Mouse (Mus musculus) small intestine, adult 2 months (tissue): ENCODE measurements around the gene Fam114a2. TPM values are rescaled to one million over a fixed set of nuclear protein-coding genes. Genes with fewer than 3 reads are reported as not detected.
A peak's percentile ranks its signal among the peaks of the same experiment; 100 is the strongest.

Experiments used
- H3K27ac ChIP-seq: fragments of 200-500 bp; 2 replicates; pipeline ENCODE4 v1.5.1; 2012; ENCODE audit warnings: low read depth, low read length, control low read depth, inconsistent platforms; ENCODE audit not compliant: insufficient read depth
- H3K27me3 ChIP-seq: fragments of 200-500 bp; 2 replicates; pipeline ENCODE4 v1.6.1; 2012; ENCODE audit warnings: mild to moderate bottlenecking, moderate library complexity, low read length, inconsistent platforms; ENCODE audit not compliant: control insufficient read depth, insufficient read depth
- H3K36me3 ChIP-seq: fragments of 200-500 bp; 2 replicates; pipeline ENCODE4 v1.6.1; 2012; ENCODE audit warnings: mild to moderate bottlenecking, low read length, control low read depth, inconsistent platforms; ENCODE audit not compliant: control insufficient read depth, insufficient read depth
- H3K4me1 ChIP-seq: fragments of 200-500 bp; 2 replicates; pipeline ENCODE4 v1.6.1; 2012; ENCODE audit warnings: low read length, inconsistent platforms, mixed read lengths; ENCODE audit not compliant: control insufficient read depth, insufficient read depth, insufficient read length
- H3K4me3 ChIP-seq: fragments of 200-500 bp; 2 replicates; pipeline ENCODE4 v1.5.1; 2012; ENCODE audit warnings: low read depth, mild to moderate bottlenecking, control low read depth, inconsistent platforms, low read length, moderate library complexity
- CTCF ChIP-seq: fragments of 200-500 bp; IDR thresholded peaks from 2 replicates; pipeline ENCODE4 v1.5.1; 2012; ENCODE audit warnings: low read depth, mild to moderate bottlenecking, control low read depth, inconsistent platforms, low read length, moderate library complexity, mixed read lengths; ENCODE audit not compliant: insufficient replicate concordance, insufficient read length; ENCODE audit errors: extremely low read depth
- POLR2A ChIP-seq: fragments of 200-500 bp; IDR thresholded peaks from 2 replicates; pipeline ENCODE4 v1.6.1; 2012; ENCODE audit warnings: low read depth, mild to moderate bottlenecking, control low read depth, inconsistent platforms, low read length, moderate library complexity
- WGBS: fragments of 180-500 bp; shearing (Covaris S2); methylation state at CpG from one replicate; pipeline ENCODE4 v1.1.7; 2018; 5-methylcytosine and 5-hydroxymethylcytosine counted together
- polyA plus RNA-seq: library from polyadenylated mRNA; depleted of rRNA; stranded (reverse); fragments of >200 nt; gene quantifications from 2 replicates; pipeline ENCODE4 v1.2.3, GENCODE M21; 2012

Gene Fam114a2
- polyA plus RNA-seq, 1 experiment: 31.3 TPM

GRCm38 (mm10) chr11:57518751-57519148, 333 bp upstream of the Fam114a2 start:
- Histone ChIP-seq H3K4me3 (peak overlapping the region; percentile 96), H3K4me1 (peaks cover 5% of the 10 kb centered on the region; the same call in 1 of the 2 replicates), H3K36me3 (peaks cover 2% of the 10 kb centered on the region; the same call in 1 of the 2 replicates), H3K27ac (0 out of 2 replicates have a peak overlapping the region, but pooled peaks have one; percentile 19), H3K27me3 (no peaks in the 10 kb centered on the region)
- TF ChIP-seq POLR2A: no peak; the same call in 1 of the 2 replicates
- TF ChIP-seq CTCF: no peak
- under 1% methylated on average over 16 of the region's 16 CpGs for WGBS

- TF ChIP-seq CTCF (no peak), POLR2A (no peak)
- Histone ChIP-seq H3K27me3 (no peaks in the 10 kb centered on the region), H3K4me1 (peaks cover 5% of the 10 kb centered on the region; the same call in 1 of the 2 replicates), H3K27ac (peak overlapping the region; percentile 62), H3K4me3 (no peak overlapping the region), H3K36me3 (peaks cover 16% of the 10 kb centered on the region)
- 37% methylated on average over 5 of the region's 5 CpGs for WGBS
Observed at GRCm38 (mm10) chr11:57516946-57517441, 1.4 kb downstream of the Fam114a2 start.

GRCm38 (mm10) chr11:57515218-57515617, 3.2 kb downstream of the Fam114a2 start:
- peaks cover 5% of the 10 kb centered on the region; the same call in 1 of the 2 replicates for H3K4me1 ChIP-seq
- H3K27me3 ChIP-seq: no peaks in the 10 kb centered on the region
- H3K36me3 ChIP-seq: peaks cover 31% of the 10 kb centered on the region
- no peak overlapping the region for H3K4me3 ChIP-seq
- 81% methylated on average over 5 of the region's 5 CpGs for WGBS
- TF ChIP-seq POLR2A (no peak), CTCF (no peak)
- H3K27ac ChIP-seq: no peak overlapping the region

GRCm38 (mm10) chr11:57506899-57507298, 11.5 kb downstream of the Fam114a2 start:
- Histone ChIP-seq H3K27me3 (no peaks in the 10 kb centered on the region), H3K4me3 (no peak overlapping the region), H3K4me1 (no peaks in the 10 kb centered on the region), H3K27ac (no peak overlapping the region), H3K36me3 (peaks cover 64% of the 10 kb centered on the region)
- TF ChIP-seq CTCF (no peak), POLR2A (no peak)
- 84% methylated on average over 6 of the region's 6 CpGs for WGBS

- Histone ChIP-seq H3K4me3 (no peak overlapping the region), H3K27ac (no peak overlapping the region), H3K4me1 (no peaks in the 10 kb centered on the region), H3K36me3 (peaks cover 59% of the 10 kb centered on the region), H3K27me3 (no peaks in the 10 kb centered on the region)
- TF ChIP-seq CTCF: no peak
- TF ChIP-seq POLR2A: no peak
- WGBS: 95% methylated on average over 5 of the region's 5 CpGs
Observed at GRCm38 (mm10) chr11:57503155-57503554, 15.3 kb downstream of the Fam114a2 start.

GRCm38 (mm10) chr11:57498215-57498614, 20.2 kb downstream of the Fam114a2 start:
- Histone ChIP-seq H3K27me3 (no peaks in the 10 kb centered on the region), H3K36me3 (peaks cover 52% of the 10 kb centered on the region)
- TF ChIP-seq POLR2A (no peak), CTCF (no peak)

GRCm38 (mm10) chr11:57497701-57498100, 20.7 kb downstream of the Fam114a2 start:
- no peak for TF ChIP-seq POLR2A
- peaks cover 56% of the 10 kb centered on the region for H3K36me3 ChIP-seq
- H3K27me3 ChIP-seq: no peaks in the 10 kb centered on the region
- WGBS: 91% methylated on average over 3 of the region's 3 CpGs
- H3K4me3 ChIP-seq: no peak overlapping the region
- no peak overlapping the region for H3K27ac ChIP-seq
- H3K4me1 ChIP-seq: 0 out of 2 replicates have a peak, but pooled peaks cover 2% of the 10 kb centered on the region

More at GRCm38 (mm10) chr11:57498215-57498614, 20.2 kb downstream of the Fam114a2 start:
- 0 out of 2 replicates have a peak, but pooled peaks cover 2% of the 10 kb centered on the region for H3K4me1 ChIP-seq
- H3K4me3 ChIP-seq: no peak overlapping the region
- no peak overlapping the region for H3K27ac ChIP-seq
- WGBS: 94% methylated on average over 5 of the region's 5 CpGs
